Mouse (Mus musculus): ENCODE data around the gene Cnnm2. TPM values are rescaled to one million over a fixed set of nuclear protein-coding genes. Genes with fewer than 3 reads are reported as not detected.
"Not testable (repeated sequence)": the region's sequence is repeated elsewhere in the genome, so short reads cannot be mapped to it uniquely, and the experiment has no call there.

The Cnnm2 gene
- polyA plus RNA-seq, 1 experiment from 2014 or later, result 4.1 TPM

DNA sequence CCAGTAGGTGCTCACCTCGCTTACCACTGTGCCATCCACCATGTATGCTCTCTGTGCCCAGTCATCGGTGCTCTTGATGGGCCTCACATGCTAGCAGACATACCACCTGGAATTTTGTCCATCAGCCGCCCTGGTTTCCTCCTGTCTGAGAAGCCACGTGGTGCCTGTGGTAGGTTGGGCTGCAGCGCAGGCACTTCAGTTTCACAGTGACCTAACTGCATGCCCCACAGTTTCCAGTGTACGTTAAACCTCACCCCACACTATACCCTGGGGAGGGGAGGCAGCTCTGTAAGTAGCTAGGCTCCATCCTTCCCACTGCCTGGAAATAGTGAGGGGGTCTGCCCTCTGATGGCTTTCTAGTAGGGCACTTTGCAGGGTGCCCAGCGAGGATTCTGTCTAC lies 27.8 kb upstream of the Cnnm2 start:
- H3K36me3 ChIP-seq, result no peaks in the 10 kb centered on the region
- no peak overlapping the region for H3K27ac ChIP-seq (replicated peaks)
- H3K4me1 ChIP-seq, result no peaks in the 10 kb centered on the region
- ATAC-seq (ENCODE audit: insufficient number of reproducible peaks, low FRiP score, low TSS enrichment, low read depth), result no peak
- no peak overlapping the region for H3K4me3 ChIP-seq (replicated peaks)
- WGBS, result 89% methylated on average over 7 of the region's 7 CpGs
- H3K9ac ChIP-seq, result no peak overlapping the region
- H3K27me3 ChIP-seq, result no peaks in the 10 kb centered on the region
- H3K4me2 ChIP-seq (replicated peaks), result no peak overlapping the region
- no peaks in the 10 kb centered on the region for H3K9me3 ChIP-seq (replicated peaks)

DNA sequence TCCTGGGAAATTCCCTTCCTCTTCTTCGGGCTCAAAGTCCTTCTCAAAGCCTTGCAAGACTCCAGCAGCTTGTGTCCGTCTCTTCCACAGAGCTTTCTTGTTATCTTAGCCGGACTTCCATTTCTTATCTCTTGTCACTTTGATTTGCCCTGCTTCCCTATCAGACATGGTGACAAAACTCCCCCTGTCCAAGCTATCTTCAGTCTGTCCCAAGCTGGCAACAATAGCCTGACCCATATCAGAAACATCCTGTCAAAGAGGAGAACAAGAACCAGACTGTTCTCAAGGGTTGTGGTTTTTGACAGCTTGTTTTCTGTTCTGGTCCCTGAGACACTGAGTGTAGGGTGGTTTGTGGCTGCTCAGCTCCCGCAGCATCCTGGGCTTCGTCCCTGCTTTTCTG lies 26.2 kb upstream of the Cnnm2 start:
- no peaks in the 10 kb centered on the region for H3K27me3 ChIP-seq
- H3K4me2 ChIP-seq (replicated peaks), result no peak overlapping the region
- no peaks in the 10 kb centered on the region for H3K4me1 ChIP-seq
- 61% methylated on average over 5 of the region's 5 CpGs for WGBS
- no peak for ATAC-seq (ENCODE audit: insufficient number of reproducible peaks, low FRiP score, low TSS enrichment, low read depth)
- H3K36me3 ChIP-seq, result no peaks in the 10 kb centered on the region
- H3K9ac ChIP-seq, result no peak overlapping the region
- no peaks in the 10 kb centered on the region for H3K9me3 ChIP-seq (replicated peaks)
- H3K4me3 ChIP-seq (replicated peaks), result no peak overlapping the region
- no peak overlapping the region for H3K27ac ChIP-seq (replicated peaks)

DNA sequence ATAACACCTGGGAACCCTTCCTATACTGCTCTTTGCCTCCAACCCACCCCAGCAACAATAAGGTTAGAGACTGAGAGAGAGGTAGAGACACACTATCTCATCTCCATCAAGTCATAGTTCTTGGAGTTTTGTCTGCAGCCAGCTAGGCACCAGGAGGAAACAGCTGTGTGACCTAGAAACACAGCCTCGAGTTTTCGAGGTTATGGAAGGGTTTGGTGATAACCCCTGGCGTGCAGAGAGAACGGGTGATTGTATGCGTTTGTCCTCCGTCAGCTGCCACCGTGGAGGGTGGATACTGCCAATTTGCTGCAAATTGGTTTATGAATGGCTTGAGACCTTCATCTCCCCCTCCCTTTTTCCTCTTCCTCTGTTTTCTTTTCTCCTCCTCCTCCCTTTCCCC lies 24.3 kb upstream of the Cnnm2 start:
- Histone ChIP-seq H3K9me3 (replicated peaks) (no peaks in the 10 kb centered on the region), H3K4me2 (replicated peaks) (no peak overlapping the region), H3K4me1 (no peaks in the 10 kb centered on the region), H3K27me3 (no peaks in the 10 kb centered on the region), H3K4me3 (replicated peaks) (no peak overlapping the region), H3K27ac (replicated peaks) (no peak overlapping the region), H3K36me3 (no peaks in the 10 kb centered on the region), H3K9ac (no peak overlapping the region)
- 72% methylated on average over 7 of the region's 7 CpGs for WGBS
- ATAC-seq (ENCODE audit: insufficient number of reproducible peaks, low FRiP score, low TSS enrichment, low read depth), result no peak

DNA sequence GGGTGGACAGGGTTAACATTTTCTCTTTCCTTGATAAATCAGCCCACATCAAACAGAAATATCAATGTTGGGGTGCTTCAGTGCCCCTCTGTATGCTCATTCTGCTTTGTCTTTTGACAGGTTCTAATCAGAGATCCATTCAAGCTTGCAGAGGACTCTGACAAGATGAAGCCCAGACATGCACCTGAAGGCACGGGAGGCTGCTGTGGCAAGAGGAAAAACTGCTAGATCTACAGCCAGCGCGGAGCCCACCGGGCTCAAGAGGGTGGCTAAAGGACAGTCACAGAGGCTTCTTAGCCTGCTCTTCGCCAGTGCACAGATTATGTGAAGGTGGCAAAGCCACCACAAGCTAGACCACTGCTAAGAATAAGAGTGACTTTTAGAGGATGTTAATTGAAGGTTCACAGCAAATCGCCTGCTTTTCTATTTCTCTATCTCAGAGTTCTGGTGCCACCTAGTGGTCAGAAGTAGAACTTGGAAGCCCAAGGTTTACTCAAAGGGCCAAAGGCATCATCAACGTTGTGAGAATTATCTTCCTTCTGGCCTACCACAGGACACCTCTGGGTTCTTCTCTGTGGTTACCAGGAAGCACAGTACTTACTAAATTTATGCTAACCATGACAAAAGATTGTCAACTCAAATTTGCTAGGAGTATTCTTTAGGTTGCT lies 20.9 kb upstream of the Cnnm2 start:
- Histone ChIP-seq H3K4me3 (replicated peaks) (no peak overlapping the region), H3K27ac (replicated peaks) (no peak overlapping the region), H3K9ac (no peak overlapping the region), H3K4me2 (replicated peaks) (no peak overlapping the region), H3K27me3 (no peaks in the 10 kb centered on the region), H3K4me1 (no peaks in the 10 kb centered on the region), H3K9me3 (replicated peaks) (no peaks in the 10 kb centered on the region), H3K36me3 (no peaks in the 10 kb centered on the region)
- no peak for ATAC-seq (ENCODE audit: insufficient number of reproducible peaks, low FRiP score, low TSS enrichment, low read depth)
- 51% methylated on average over 7 of the region's 7 CpGs for WGBS

DNA sequence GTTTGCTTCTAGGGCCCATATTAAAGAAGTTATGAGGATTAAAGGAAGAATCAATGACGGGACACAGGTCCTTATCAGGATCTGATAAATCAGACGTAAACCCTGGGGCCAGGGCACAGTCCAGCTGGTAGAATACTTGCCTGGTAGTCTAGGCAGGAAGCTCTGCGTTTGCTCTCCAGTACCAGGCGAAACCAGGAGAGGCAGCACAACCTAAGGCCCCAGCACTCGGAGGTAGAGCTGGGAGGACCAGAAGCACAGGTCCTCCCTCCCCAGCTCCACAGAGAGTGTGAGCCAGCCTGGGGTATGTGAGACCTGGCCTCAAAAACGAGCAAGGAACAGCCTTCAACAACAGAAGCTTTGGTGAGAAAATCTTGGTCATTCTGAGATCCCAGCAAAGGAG lies 19.8 kb upstream of the Cnnm2 start:
- Histone ChIP-seq H3K4me1 (no peaks in the 10 kb centered on the region), H3K9ac (no peak overlapping the region), H3K27me3 (no peaks in the 10 kb centered on the region), H3K4me3 (replicated peaks) (no peak overlapping the region), H3K36me3 (no peaks in the 10 kb centered on the region), H3K9me3 (replicated peaks) (no peaks in the 10 kb centered on the region), H3K27ac (replicated peaks) (no peak overlapping the region), H3K4me2 (replicated peaks) (no peak overlapping the region)
- WGBS, result 35% methylated on average over 6 of the region's 6 CpGs
- ATAC-seq (ENCODE audit: insufficient number of reproducible peaks, low FRiP score, low TSS enrichment, low read depth), result no peak

DNA sequence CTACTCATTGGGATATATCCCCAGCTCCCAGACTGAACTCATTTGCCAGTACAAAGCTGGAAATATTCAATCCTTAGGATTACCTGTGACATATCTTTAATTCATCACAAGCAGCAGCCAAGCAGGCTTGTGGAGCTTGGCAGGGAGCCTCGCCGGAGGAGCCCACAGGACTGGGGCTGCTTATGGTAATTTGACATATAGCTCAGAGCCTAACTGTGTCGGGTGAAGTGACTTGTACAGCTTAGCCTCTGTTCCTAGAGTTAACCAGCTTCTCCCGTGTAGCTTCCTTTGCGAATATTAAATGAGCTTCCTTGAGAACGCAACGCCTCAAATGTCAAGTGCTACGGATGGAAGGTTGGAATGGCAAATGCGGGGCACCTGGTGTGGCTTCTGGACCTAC lies 16.7 kb upstream of the Cnnm2 start:
- Histone ChIP-seq H3K4me1 (no peaks in the 10 kb centered on the region), H3K27me3 (no peaks in the 10 kb centered on the region), H3K4me3 (replicated peaks) (no peak overlapping the region), H3K9ac (no peak overlapping the region), H3K36me3 (no peaks in the 10 kb centered on the region), H3K4me2 (replicated peaks) (no peak overlapping the region), H3K9me3 (replicated peaks) (no peaks in the 10 kb centered on the region), H3K27ac (replicated peaks) (no peak overlapping the region)
- ATAC-seq (ENCODE audit: insufficient number of reproducible peaks, low FRiP score, low TSS enrichment, low read depth), result no peak
- WGBS, result 58% methylated on average over 9 of the region's 9 CpGs

DNA sequence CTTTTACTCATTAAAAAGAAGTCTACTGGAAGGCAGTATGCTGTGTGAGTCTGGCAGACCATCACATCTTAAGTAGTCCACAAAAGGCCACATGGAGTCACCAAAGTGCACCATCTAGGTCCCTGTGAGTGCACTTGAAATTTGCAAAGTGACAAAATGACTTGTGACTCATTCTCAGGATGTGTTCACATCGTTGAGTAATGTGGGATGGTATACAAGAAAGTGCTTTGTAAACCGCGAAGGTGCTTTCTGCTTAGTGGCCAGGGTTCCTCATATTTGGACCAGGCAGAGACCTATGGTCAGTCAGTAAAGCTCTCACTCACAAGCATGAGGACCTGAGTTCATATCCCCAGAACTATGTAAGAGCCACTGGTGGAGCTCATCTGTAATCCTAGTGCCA lies 13.6 kb upstream of the Cnnm2 start:
- no peaks in the 10 kb centered on the region for H3K27me3 ChIP-seq
- no peak overlapping the region for H3K4me2 ChIP-seq (replicated peaks)
- ATAC-seq (ENCODE audit: insufficient number of reproducible peaks, low FRiP score, low TSS enrichment, low read depth), result no peak
- no peaks in the 10 kb centered on the region for H3K4me1 ChIP-seq
- H3K9ac ChIP-seq, result no peak overlapping the region
- H3K9me3 ChIP-seq (replicated peaks), result no peaks in the 10 kb centered on the region
- H3K27ac ChIP-seq (replicated peaks), result no peak overlapping the region
- H3K4me3 ChIP-seq (replicated peaks), result no peak overlapping the region
- no peaks in the 10 kb centered on the region for H3K36me3 ChIP-seq
- WGBS, result 86% methylated on average over 3 of the region's 3 CpGs

DNA sequence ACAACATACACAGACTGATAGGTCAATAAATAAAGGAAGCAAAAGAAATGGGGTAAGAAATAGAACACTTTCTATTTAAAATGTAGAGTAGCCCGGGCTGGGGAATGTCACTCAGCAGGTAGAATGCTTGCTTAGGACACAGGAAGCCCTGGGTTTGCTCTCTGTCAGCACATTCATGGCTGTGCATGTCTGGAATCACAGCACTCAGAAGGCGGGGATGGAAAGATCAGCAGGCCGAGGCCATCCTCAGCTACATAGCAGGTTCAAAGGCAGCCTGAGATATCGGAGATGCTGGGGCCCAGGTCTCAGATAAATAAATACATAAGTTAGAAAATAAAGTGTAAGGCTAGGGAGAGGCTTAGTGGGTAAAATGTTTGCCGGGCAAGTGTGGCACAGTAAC lies 9.2 kb upstream of the Cnnm2 start:
- no peak for ATAC-seq (ENCODE audit: insufficient number of reproducible peaks, low FRiP score, low TSS enrichment, low read depth)
- Histone ChIP-seq H3K36me3 (no peaks in the 10 kb centered on the region), H3K27ac (replicated peaks) (no peak overlapping the region), H3K9me3 (replicated peaks) (no peaks in the 10 kb centered on the region), H3K4me3 (replicated peaks) (no peak overlapping the region), H3K27me3 (no peaks in the 10 kb centered on the region), H3K4me2 (replicated peaks) (no peak overlapping the region), H3K9ac (no peak overlapping the region), H3K4me1 (no peaks in the 10 kb centered on the region)
- 77% methylated on average over 5 of the region's 5 CpGs for WGBS

DNA sequence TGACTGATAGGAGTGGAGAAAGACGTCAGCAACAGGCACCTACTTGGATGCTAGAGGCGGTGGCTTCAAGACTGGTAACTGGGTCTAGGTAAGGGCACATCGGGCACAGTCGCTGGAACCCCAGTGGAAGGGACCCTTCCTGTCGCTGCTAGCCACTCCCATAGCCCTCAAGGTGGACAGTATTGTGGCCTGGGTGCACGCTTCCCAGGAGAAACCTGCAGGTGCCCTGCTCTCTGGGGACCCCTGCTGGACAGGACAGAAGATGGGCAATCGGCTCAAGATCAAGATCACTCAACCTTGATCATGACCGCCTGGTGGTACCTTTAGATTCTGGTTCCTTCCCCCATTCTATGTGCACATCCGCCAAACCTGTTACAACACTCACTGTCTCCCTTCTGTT lies 6.3 kb upstream of the Cnnm2 start:
- no peaks in the 10 kb centered on the region for H3K36me3 ChIP-seq
- H3K27ac ChIP-seq (replicated peaks), result no peak overlapping the region
- WGBS, result 50% methylated on average over 9 of the region's 9 CpGs
- H3K27me3 ChIP-seq, result no peaks in the 10 kb centered on the region; the same call in 1 of the 2 replicates
- no peaks in the 10 kb centered on the region for H3K9me3 ChIP-seq (replicated peaks)
- H3K4me3 ChIP-seq (replicated peaks), result no peak overlapping the region
- no peak overlapping the region for H3K9ac ChIP-seq
- no peak for ATAC-seq (ENCODE audit: insufficient number of reproducible peaks, low FRiP score, low TSS enrichment, low read depth)
- no peaks in the 10 kb centered on the region for H3K4me1 ChIP-seq
- no peak overlapping the region for H3K4me2 ChIP-seq (replicated peaks)

DNA sequence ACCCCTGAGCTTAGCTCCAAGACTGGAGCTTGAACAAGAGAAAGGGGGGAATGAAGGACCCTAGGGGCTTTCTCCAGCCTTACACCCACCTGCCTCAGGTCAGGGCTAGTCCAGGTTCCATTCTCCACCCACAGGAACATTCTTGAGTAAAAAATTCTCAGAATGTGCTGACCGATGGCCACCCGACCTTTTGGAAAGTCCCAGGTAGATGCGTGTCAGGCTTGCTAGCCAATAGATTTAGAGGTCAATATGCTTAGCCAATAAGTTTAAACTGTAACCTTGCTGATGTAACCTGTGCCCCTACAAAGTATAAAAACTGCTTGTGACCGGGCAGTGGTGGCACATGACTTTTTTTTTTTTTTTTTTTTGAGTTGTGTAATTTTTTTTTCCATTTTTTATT lies 5.2 kb upstream of the Cnnm2 start:
- Histone ChIP-seq H3K9ac (no peak overlapping the region), H3K27ac (replicated peaks) (no peak overlapping the region), H3K4me3 (replicated peaks) (no peak overlapping the region), H3K36me3 (no peaks in the 10 kb centered on the region), H3K9me3 (replicated peaks) (no peaks in the 10 kb centered on the region), H3K4me2 (replicated peaks) (no peak overlapping the region), H3K27me3 (no peaks in the 10 kb centered on the region; the same call in 1 of the 2 replicates), H3K4me1 (no peaks in the 10 kb centered on the region)
- WGBS, result 86% methylated on average over 4 of the region's 4 CpGs
- no peak for ATAC-seq (ENCODE audit: insufficient number of reproducible peaks, low FRiP score, low TSS enrichment, low read depth)

DNA sequence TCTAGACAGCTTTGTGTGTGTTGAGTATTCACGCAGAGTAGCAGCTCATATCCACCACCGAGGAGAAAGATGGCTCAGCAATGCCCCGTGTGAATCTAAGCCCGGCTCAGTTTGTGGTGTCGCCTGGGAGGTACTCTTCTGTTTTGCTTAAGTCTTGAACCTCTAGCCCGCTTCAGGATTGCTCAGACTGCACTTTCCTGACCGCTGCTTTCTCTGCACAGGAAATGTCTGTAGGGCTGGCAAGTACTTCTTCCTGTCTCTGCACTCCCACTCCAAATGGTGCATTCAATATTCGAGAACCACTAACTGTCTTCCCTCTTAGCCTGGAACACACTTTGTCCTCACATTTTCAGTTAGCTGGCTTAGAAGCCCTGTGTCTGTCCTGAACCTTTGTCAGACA lies 2.3 kb upstream of the Cnnm2 start:
- ATAC-seq (ENCODE audit: insufficient number of reproducible peaks, low FRiP score, low TSS enrichment, low read depth), result no peak
- Histone ChIP-seq H3K9me3 (replicated peaks) (no peaks in the 10 kb centered on the region), H3K4me2 (replicated peaks) (no peak overlapping the region), H3K27ac (replicated peaks) (no peak overlapping the region), H3K9ac (no peak overlapping the region), H3K36me3 (no peaks in the 10 kb centered on the region), H3K27me3 (peaks cover 17% of the 10 kb centered on the region), H3K4me3 (replicated peaks) (no peak overlapping the region), H3K4me1 (peaks cover 18% of the 10 kb centered on the region)
- WGBS, result 59% methylated on average over 8 of the region's 8 CpGs

DNA sequence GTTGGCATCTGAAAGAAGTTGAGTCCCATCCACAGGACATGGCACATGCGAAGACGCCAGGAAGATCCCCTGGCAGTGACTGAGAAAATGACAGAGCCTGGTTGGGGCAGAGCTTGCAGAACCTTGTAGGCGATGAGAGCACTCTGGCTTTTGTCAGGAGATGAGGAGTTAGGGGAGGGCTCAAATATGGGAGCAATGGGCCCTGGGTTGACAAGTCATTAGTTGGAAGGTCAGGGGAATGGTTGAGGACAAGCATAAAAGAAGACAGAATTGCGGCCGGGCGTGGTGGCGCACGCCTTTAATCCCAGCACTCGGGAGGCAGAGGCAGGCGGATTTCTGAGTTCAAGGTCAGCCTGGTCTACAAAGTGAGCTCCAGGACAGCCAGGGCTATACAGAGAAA lies 1.5 kb upstream of the Cnnm2 start:
- not testable (repeated sequence) for H3K4me3 ChIP-seq (replicated peaks); H3K9me3 ChIP-seq (replicated peaks); H3K4me2 ChIP-seq (replicated peaks); H3K27ac ChIP-seq (replicated peaks); H3K36me3 ChIP-seq; ATAC-seq (ENCODE audit: insufficient number of reproducible peaks, low FRiP score, low TSS enrichment, low read depth); H3K9ac ChIP-seq
- Histone ChIP-seq H3K27me3 (peaks cover 17% of the 10 kb centered on the region), H3K4me1 (peaks cover 26% of the 10 kb centered on the region)
- WGBS, result 85% methylated on average over 10 of the region's 10 CpGs

Data from embryonic facial prominence, embryonic 15.5 days (tissue).